Mouse (Mus musculus) liver, embryonic 14.5 days (tissue): ENCODE data around the gene Lgals2. TPM values are rescaled to one million over a fixed set of nuclear protein-coding genes. Genes with fewer than 3 reads are reported as not detected.

Experiments
- ATAC-seq: fragments of 200-750 bp; cut with Nextera tagmentation; 2 replicates; pipeline ENCODE4 v1.8.0; 2017; ENCODE audit warnings: moderate number of reproducible peaks, mild to moderate bottlenecking, moderate library complexity; ENCODE audit not compliant: insufficient read depth
- DNase-seq, 3 experiments: peaks; one replicate each; pipeline ENCODE4 v3.0.0-alpha.2; 2012 to 2013; ENCODE audit warnings: low read depth in 3 of 3, low spot score in 3 of 3
- H3K27ac ChIP-seq: fragments of 300-500 bp; sonication (generic); 2 replicates; pipeline ENCODE4 v1.5.1; 2014; ENCODE audit warnings: moderate library complexity, mild to moderate bottlenecking, control low read depth, inconsistent platforms
- H3K27me3 ChIP-seq: fragments of 300-500 bp; sonication (generic); 2 replicates; pipeline ENCODE4 v1.6.1; 2014; ENCODE audit warnings: mild to moderate bottlenecking, low read length, moderate library complexity; ENCODE audit not compliant: control insufficient read depth, insufficient read depth
- H3K36me3 ChIP-seq: fragments of 300-500 bp; sonication (generic); replicated peaks from 2 replicates; pipeline ENCODE4 v1.6.1; 2014; ENCODE audit warnings: low read depth; ENCODE audit not compliant: control insufficient read depth, insufficient read depth
- H3K4me1 ChIP-seq, 2 experiments: fragments of 200-500 bp in 1 of 2; fragments of 300-500 bp in 1 of 2; sonication (generic) in 1 of 2; replicated peaks; 2 replicates each; pipeline ENCODE4 v1.6.1; 2012 to 2014; ENCODE audit warnings: antibody characterized with exemption in 1 of 2, inconsistent platforms in 1 of 2, low read length in 1 of 2; ENCODE audit not compliant: control insufficient read depth in 2 of 2, insufficient read depth in 2 of 2
- H3K4me2 ChIP-seq: fragments of 300-500 bp; sonication (generic); 2 replicates; pipeline ENCODE4 v1.6.1; 2014; ENCODE audit warnings: low read depth, mild to moderate bottlenecking, control low read depth, moderate library complexity
- H3K4me3 ChIP-seq, 2 experiments: fragments of 200-500 bp in 1 of 2; fragments of 300-500 bp in 1 of 2; sonication (generic) in 1 of 2; 2 replicates each; pipeline ENCODE4 v1.5.1; 2012 to 2014; ENCODE audit warnings: low read depth in 2 of 2, low read length in 2 of 2, mild to moderate bottlenecking in 2 of 2, control low read depth in 1 of 2, inconsistent platforms in 1 of 2, moderate library complexity in 1 of 2; ENCODE audit not compliant: insufficient read depth in 1 of 2
- H3K9ac ChIP-seq: fragments of 300-500 bp; sonication (generic); replicated peaks from 2 replicates; pipeline ENCODE4 v1.6.1; 2014; ENCODE audit warnings: mild to moderate bottlenecking, control low read depth, moderate library complexity
- H3K9me3 ChIP-seq: fragments of 300-500 bp; sonication (generic); 2 replicates; pipeline ENCODE4 v1.6.1; 2016; ENCODE audit warnings: low read length, mixed read lengths; ENCODE audit not compliant: control insufficient read depth
- CTCF ChIP-seq: IDR thresholded peaks from 2 replicates; pipeline ENCODE4 v1.5.1; 2016; ENCODE audit warnings: antibody characterized with exemption, low read depth, control low read depth
- EP300 ChIP-seq: IDR thresholded peaks from 2 replicates; pipeline ENCODE4 v1.6.1; 2016; ENCODE audit warnings: antibody characterized with exemption, low read depth
- WGBS: fragments of 180-500 bp; shearing (Covaris S2); extraction: QIAGEN DNeasy Blood & Tissue Kit; methylation state at CpG from one replicate; pipeline ENCODE4 v1.1.7; 2014; ENCODE audit not compliant: insufficient replicate concordance; 5-methylcytosine and 5-hydroxymethylcytosine counted together
- polyA plus RNA-seq, 2 experiments: library from polyadenylated mRNA; depleted of rRNA in 1 of 2; stranded (reverse) in 1 of 2; unstranded in 1 of 2; fragments of >200 nt; fragmentation: Nextera tagmentation in 1 of 2; extraction: Ambion mirVana in 1 of 2; gene quantifications; 2 replicates each; pipeline versions ENCODE4 v1.2.1 to v1.2.3; 2012 to 2014

Gene Lgals2
- polyA plus RNA-seq, 2 experiments: 9.8 to 14.0 TPM

GRCm38 (mm10) chr15:78836086-78836621 lies 19.2 kb downstream of the Lgals2 start:
- no peak for TF ChIP-seq CTCF
- no peak for TF ChIP-seq EP300
- no peak overlapping the region for H3K9ac ChIP-seq
- H3K4me3 ChIP-seq: no peak overlapping the region
- peaks cover 12 to 20% of the 10 kb centered on the region in 2 experiments for H3K4me1 ChIP-seq
- H3K27me3 ChIP-seq: peaks cover 4% of the 10 kb centered on the region
- no peak overlapping the region for H3K4me2 ChIP-seq
- 0 out of 2 replicates have a peak, but pooled peaks have one; percentile 3 for ATAC-seq
- DNase-seq: no peak
- H3K36me3 ChIP-seq: no peaks in the 10 kb centered on the region
- WGBS: 45% methylated on average over 8 of the region's 8 CpGs
- H3K27ac ChIP-seq: no peak overlapping the region
- H3K9me3 ChIP-seq: no peaks in the 10 kb centered on the region

- Histone ChIP-seq H3K4me3 (no peak overlapping the region), H3K27me3 (no peaks in the 10 kb centered on the region), H3K4me1 (peaks cover 12 to 23% of the 10 kb centered on the region in 2 experiments), H3K9me3 (no peaks in the 10 kb centered on the region), H3K36me3 (no peaks in the 10 kb centered on the region), H3K9ac (no peak overlapping the region), H3K27ac (no peak overlapping the region), H3K4me2 (no peak overlapping the region)
- TF ChIP-seq CTCF (no peak), EP300 (no peak)
- 4% methylated on average over 12 of the region's 12 CpGs for WGBS
- ATAC-seq: peak; percentile 52; the same call in 1 of the 2 replicates
- DNase-seq: peak; percentile 39 to 47 (median 41)
Measured at GRCm38 (mm10) chr15:78835200-78836085, 19.9 kb downstream of the Lgals2 start.

DNA sequence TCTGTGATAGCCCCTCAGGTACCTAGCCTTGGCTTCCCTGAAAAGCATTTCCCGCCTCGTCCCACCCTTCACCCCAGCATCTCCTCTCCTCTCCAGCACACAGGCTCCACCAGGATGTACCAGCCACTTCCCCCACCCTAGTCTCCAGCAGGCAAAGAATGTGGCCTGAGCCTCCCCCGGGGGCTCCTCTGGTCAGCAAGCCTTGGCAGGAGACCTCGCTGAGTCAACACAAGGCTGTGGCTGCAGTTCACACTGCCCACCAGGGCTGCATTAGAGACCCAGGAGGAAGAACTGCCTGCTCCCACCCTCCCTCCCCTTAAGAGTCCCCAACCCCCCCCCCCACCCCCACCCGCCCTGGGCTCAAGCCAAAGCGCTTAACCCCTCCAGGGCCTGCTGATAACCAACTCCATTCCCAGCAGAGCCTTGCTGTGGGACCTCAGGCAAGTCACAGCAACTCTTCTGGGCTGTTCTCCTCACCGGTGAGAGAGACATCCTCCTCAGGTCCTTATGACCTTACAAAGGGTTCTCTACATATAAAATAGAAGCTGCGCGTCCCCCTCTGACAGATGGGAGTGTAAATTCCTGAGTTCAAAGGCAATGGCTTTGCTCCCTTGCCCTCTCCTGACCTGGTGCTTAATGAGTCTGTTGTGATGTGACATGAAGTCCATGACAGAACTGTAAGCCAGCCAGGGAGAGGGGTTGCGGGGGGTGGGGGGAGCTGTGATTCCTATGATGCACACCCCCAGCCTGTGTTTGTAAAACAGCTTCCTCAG lies 20.9 kb downstream of the Lgals2 start:
- DNase-seq (no peak), ATAC-seq (no peak)

DNA sequence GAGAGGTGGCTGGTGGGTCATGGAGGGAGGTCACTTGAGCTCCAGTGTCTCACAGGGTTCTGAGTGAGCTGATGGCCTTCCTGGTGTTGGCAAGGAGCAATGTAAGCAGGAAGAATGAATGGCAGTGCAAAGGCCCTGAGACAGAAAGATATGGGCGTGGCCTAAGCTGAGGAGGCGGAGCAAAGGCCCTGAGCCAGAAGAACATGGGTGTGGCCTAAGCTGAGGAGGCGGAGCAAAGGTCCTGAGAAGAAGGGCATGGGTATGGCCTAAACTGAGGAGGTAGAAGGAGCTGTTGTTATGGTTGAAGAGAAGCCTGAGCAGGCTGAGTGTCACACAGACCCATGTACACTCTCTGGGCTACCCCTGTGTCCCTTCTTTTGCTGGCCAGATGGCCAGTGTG lies 21.7 kb downstream of the Lgals2 start:
- DNase-seq: no peak
- no peak for TF ChIP-seq CTCF
- TF ChIP-seq EP300: no peak
- Histone ChIP-seq H3K36me3 (no peaks in the 10 kb centered on the region), H3K4me2 (no peak overlapping the region), H3K4me1 (peaks cover 12 to 23% of the 10 kb centered on the region in 2 experiments), H3K4me3 (no peak overlapping the region), H3K27ac (no peak overlapping the region), H3K9ac (no peak overlapping the region), H3K9me3 (no peaks in the 10 kb centered on the region), H3K27me3 (no peaks in the 10 kb centered on the region)
- 62% methylated on average over 3 of the region's 3 CpGs for WGBS
- no peak for ATAC-seq

More for the DNA sequence above, 20.9 kb downstream of the Lgals2 start:
- Histone ChIP-seq H3K27me3 (no peaks in the 10 kb centered on the region), H3K4me1 (peaks cover 12 to 23% of the 10 kb centered on the region in 2 experiments), H3K27ac (no peak overlapping the region), H3K9ac (no peak overlapping the region), H3K4me2 (no peak overlapping the region), H3K4me3 (no peak overlapping the region), H3K36me3 (no peaks in the 10 kb centered on the region), H3K9me3 (no peaks in the 10 kb centered on the region)
- 41% methylated on average over 10 of the region's 10 CpGs for WGBS
- TF ChIP-seq CTCF (no peak), EP300 (no peak)

DNA sequence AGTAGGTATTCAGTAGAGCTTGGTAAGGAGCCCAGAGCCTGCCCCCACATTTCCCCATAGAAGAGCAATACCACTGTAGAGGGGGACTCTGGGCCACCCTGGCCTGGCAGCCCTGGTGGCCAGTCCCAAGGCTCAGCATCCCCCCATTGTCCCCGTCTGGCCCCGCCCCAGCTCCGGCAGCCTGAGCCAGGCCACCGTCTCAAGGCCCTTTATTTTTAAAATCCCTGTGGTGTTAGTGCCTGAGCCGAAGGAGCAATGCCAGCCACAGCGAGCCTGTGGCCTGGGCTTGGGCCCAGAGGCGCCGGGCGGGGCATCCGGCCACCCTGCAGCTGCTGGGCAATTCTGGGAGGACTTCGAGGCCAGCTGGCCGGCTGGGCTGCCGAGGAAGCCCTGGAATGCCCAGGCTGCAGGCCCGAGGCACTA lies 22.6 kb downstream of the Lgals2 start:
- Histone ChIP-seq H3K36me3 (no peaks in the 10 kb centered on the region), H3K27ac (no peak overlapping the region; the same call in 1 of the 2 replicates), H3K4me1 (peaks cover 12 to 23% of the 10 kb centered on the region in 2 experiments), H3K9ac (no peak overlapping the region), H3K9me3 (no peaks in the 10 kb centered on the region), H3K27me3 (no peaks in the 10 kb centered on the region), H3K4me3 (no peak overlapping the region), H3K4me2 (no peak overlapping the region)
- TF ChIP-seq EP300 (no peak), CTCF (no peak)
- ATAC-seq (peak; percentile 22), DNase-seq (no peak)
- 56% methylated on average over 14 of the region's 14 CpGs for WGBS
